Mouse (Mus musculus): ENCODE data around the gene Swsap1.

DNA sequence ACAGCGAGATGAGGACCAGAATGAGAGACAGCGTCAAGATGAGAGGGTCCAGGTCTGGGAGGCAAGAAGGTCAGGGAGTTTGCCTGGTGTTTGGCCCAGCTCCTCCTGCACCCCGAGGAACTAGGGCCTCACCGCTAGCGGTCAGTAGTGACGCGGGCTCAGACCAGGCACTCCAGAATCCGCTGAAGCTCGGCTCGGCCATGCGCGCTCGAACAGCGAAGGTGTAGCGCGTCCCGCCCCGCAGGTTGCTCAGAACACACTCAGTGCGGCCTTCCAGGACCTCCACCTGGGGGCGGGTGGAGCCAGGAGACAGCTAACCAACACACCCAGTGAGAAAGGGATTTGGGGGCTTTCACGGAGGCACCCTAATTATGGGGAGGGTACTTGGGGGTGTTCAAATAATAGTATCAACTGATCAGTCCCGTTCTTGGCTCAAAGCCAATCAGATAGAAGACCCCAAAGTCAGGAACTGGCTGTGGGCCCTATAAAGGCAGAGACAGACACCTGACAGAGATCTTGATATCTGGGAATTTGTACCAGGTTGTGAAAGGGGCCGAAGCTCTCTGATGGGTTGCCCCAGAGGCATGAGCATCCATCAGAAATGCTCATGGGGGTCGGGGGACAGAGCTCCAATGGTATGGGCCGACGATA lies 5.1 kb downstream of the Swsap1 start:
- TF ChIP-seq CTCF (conservative IDR thresholded peaks at IDR 0.05; ENCODE audit: insufficient read depth, insufficient read length, low read depth, low read length) (no peak), POLR2A (IDR thresholded peaks at IDR 0.05; ENCODE audit: low read depth, low read length) (no peak)
